Mouse (Mus musculus) bone marrow, adult 2 months (tissue): ENCODE measurements at regions not wholly inside any gene's neighbourhood (a gene's known extent, or its start where the extent isn't known, plus 50 kb on each side); places are given as distances from the start of the nearest gene placed in this dataset.

Experiments used
- CTCF ChIP-seq: fragments of 200-500 bp; IDR thresholded peaks from 2 replicates; pipeline ENCODE4 v1.5.1; 2011; ENCODE audit warnings: low read length, control low read depth; ENCODE audit not compliant: control insufficient read depth, insufficient read depth
- POLR2A ChIP-seq: fragments of 200-500 bp; IDR thresholded peaks from 2 replicates; pipeline ENCODE4 v1.6.1; 2011; ENCODE audit warnings: low read depth, mild to moderate bottlenecking, control low read depth, low read length, borderline replicate concordance; ENCODE audit not compliant: control insufficient read depth

DNA sequence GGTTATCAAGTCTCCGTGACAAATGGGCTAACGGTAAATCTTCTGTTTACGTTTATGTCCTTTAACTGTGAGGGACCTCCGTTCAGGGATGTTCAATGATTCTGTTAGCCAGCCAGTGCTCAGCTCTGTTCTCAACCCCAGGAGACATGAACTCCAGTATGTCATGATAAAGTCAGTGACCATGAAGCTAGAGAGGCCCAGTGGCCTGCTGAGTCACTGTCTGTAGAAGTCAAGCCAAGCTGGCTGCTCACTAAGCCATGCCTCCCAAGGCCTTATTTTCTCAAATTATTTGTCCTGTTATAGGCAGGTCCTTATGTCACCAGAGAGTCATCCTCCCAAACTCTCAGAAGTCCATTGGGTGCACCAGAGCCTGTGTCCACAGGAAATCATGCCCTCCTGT, 252.9 kb downstream of the Cog6 start:
- TF ChIP-seq CTCF (no peak), POLR2A (no peak)
